Mouse (Mus musculus): ENCODE results near the gene Vwa8. TPM values are rescaled to one million over a fixed set of nuclear protein-coding genes. Genes with fewer than 3 reads are reported as not detected.
A peak's percentile ranks its signal among the peaks of the same experiment; 100 is the strongest.
"Not testable (repeated sequence)": the region's sequence is repeated elsewhere in the genome, so short reads cannot be mapped to it uniquely, and the experiment has no call there.

Gene Vwa8
- total and polyA plus RNA-seq, 3 experiments = 12.4 to 17.5 (median 15.9) TPM

DNA sequence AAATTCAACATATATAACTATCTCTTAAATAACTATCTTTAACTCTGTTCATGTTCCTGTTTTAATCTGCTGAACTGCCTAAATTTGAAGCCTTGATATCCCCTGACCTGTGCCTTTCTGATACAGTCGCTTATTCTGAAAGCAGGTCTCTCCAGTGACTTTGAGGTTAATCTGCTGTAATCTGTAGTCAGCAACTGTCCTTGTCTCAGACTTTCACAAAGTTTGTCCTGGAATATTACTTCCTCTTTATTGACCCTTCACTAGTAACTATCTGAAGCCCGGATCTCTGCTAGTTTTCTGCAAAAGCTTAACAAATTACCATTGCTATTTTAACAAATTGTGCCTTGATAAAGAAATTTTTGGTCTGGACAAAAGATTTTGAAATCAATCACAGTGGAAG, 147.5 kb downstream of the Vwa8 start:
- H3K4me2 ChIP-seq (ENCODE audit: insufficient read depth, low read depth, poor library complexity, severe bottlenecking) = no peak overlapping the region
- no peaks in the 10 kb centered on the region for H3K27me3 ChIP-seq (replicated peaks)
- H3K4me3 ChIP-seq (replicated peaks in 1 of 3; ENCODE audit: low read depth in 2 of 3, low read length in 2 of 3, poor library complexity in 1 of 3) = no peak overlapping the region
- H3K9me3 ChIP-seq (replicated peaks; ENCODE audit: low read length) = no peaks in the 10 kb centered on the region
- peaks cover 13 to 39% of the 10 kb centered on the region in 2 experiments for H3K36me3 ChIP-seq (replicated peaks in 1 of 2; ENCODE audit: control insufficient read depth in 1 of 2, insufficient read depth in 1 of 2, low read length in 1 of 2)
- TF ChIP-seq EP300 (IDR thresholded peaks at IDR 0.05; ENCODE audit: low read length) = no peak
- no peak for TF ChIP-seq UBTF (IDR thresholded peaks at IDR 0.05; ENCODE audit: low read depth, low read length)
- no peak for TF ChIP-seq MXI1 (IDR thresholded peaks at IDR 0.05; ENCODE audit: low read depth, low read length)
- no peak for TF ChIP-seq ZNF384 (IDR thresholded peaks at IDR 0.05; ENCODE audit: low read depth, low read length)
- TF ChIP-seq KAT2A (IDR thresholded peaks at IDR 0.05; ENCODE audit: insufficient replicate concordance, low read length) = no peak
- TF ChIP-seq IRF4 (IDR thresholded peaks at IDR 0.05; ENCODE audit: low read depth, low read length) = no peak
- TF ChIP-seq ZKSCAN1 (IDR thresholded peaks at IDR 0.05; ENCODE audit: borderline replicate concordance, low read depth, low read length) = no peak
- TF ChIP-seq NELFE (IDR thresholded peaks at IDR 0.05; ENCODE audit: low read depth, low read length) = no peak
- no peak for TF ChIP-seq MYC (IDR thresholded peaks at IDR 0.05; ENCODE audit: low read depth, low read length)
- TF ChIP-seq ETS1 (conservative IDR thresholded peaks at IDR 0.05; ENCODE audit: low read depth, low read length) = no peak
- TF ChIP-seq RCOR1 (conservative IDR thresholded peaks at IDR 0.05; ENCODE audit: low read depth, low read length) = no peak
- no peak for DNase-seq (ENCODE audit: extremely low read depth)
- no peak overlapping the region for H3K27ac ChIP-seq (ENCODE audit: insufficient read depth, low read depth)
- dilution Hi-C loops (cut with MboI; ENCODE audit: extremely low pct_ligation_motif_present, extremely low pct_unique_long_range_greater_than_20kb, low sequenced_read_pairs) = no loop called here
- no peaks in the 10 kb centered on the region for H3K4me1 ChIP-seq (ENCODE audit: control insufficient read depth in 1 of 2, insufficient read depth in 2 of 2)
- in situ Hi-C loops (cut with MboI; ENCODE audit: low pct_ligation_motif_present, low pct_unique_long_range_greater_than_20kb, low sequenced_read_pairs) = loop anchor here (10.0 kb wide), 1 partner anchor 322 kb away; no protein-coding TSS in a partner anchor
- H3K9ac ChIP-seq (ENCODE audit: insufficient read depth, low read depth) = no peak overlapping the region
- H3K79me2 ChIP-seq (replicated peaks; ENCODE audit: control insufficient read depth, extremely low read depth, insufficient read depth, poor library complexity, severe bottlenecking) = no peaks in the 10 kb centered on the region

DNA sequence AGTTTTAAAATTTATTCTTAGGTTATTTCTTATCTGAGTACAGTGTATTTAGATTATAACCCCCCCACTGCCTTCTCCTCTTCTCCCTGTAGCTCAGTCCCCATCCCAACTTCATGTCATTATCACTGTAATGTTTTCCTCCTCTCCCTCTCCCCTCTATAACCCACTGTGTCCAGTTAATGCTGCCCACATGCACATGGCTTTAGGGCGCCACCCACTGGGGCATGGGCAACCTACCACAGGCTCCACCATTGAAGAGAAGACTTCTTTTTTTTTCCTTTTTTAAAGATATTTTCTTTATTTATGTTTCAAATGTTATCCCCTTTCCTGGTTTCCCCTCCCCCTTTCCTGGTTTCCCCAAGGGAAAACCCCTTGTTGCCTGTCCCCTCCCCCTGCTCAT, 154.7 kb downstream of the Vwa8 start:
- Histone ChIP-seq H3K4me3 (replicated peaks in 1 of 3; ENCODE audit: low read depth in 2 of 3, low read length in 2 of 3, poor library complexity in 1 of 3) (no peak overlapping the region), H3K27ac (ENCODE audit: insufficient read depth, low read depth) (no peak overlapping the region), H3K9ac (ENCODE audit: insufficient read depth, low read depth) (no peak overlapping the region), H3K9me3 (replicated peaks; ENCODE audit: low read length) (no peaks in the 10 kb centered on the region), H3K4me1 (ENCODE audit: control insufficient read depth in 1 of 2, insufficient read depth in 2 of 2) (peaks cover 0 to 17% of the 10 kb centered on the region in 2 experiments; a peak in 2 of 4 replicates), H3K27me3 (replicated peaks) (no peaks in the 10 kb centered on the region), H3K79me2 (replicated peaks; ENCODE audit: control insufficient read depth, extremely low read depth, insufficient read depth, poor library complexity, severe bottlenecking) (no peaks in the 10 kb centered on the region), H3K4me2 (ENCODE audit: insufficient read depth, low read depth, poor library complexity, severe bottlenecking) (no peak overlapping the region), H3K36me3 (replicated peaks in 1 of 2; ENCODE audit: control insufficient read depth in 1 of 2, insufficient read depth in 1 of 2, low read length in 1 of 2) (peaks cover 0 to 15% of the 10 kb centered on the region in 2 experiments)
- no peak for DNase-seq (ENCODE audit: extremely low read depth)
- TF ChIP-seq SMC3 (IDR thresholded peaks at IDR 0.05; ENCODE audit: low read depth, low read length) (peak; percentile 67), RAD21 (IDR thresholded peaks at IDR 0.05; ENCODE audit: low read depth, low read length) (peak; percentile 61), USF1 (IDR thresholded peaks at IDR 0.05; ENCODE audit: low read depth, low read length) (no peak), CTCF (conservative IDR thresholded peaks at IDR 0.05 in 1 of 2, IDR thresholded peaks at IDR 0.05 in 1 of 2; ENCODE audit: low read depth in 2 of 2, low read length in 2 of 2) (peak in 1 of 2 experiments; percentile 64; a peak in 2 of 4 replicates), JUND (conservative IDR thresholded peaks at IDR 0.05; ENCODE audit: low read depth, low read length) (no peak)
- in situ Hi-C loops (cut with MboI; ENCODE audit: low pct_ligation_motif_present, low pct_unique_long_range_greater_than_20kb, low sequenced_read_pairs) = no loop called here
- dilution Hi-C loops (cut with MboI; ENCODE audit: extremely low pct_ligation_motif_present, extremely low pct_unique_long_range_greater_than_20kb, low sequenced_read_pairs) = no loop called here

DNA sequence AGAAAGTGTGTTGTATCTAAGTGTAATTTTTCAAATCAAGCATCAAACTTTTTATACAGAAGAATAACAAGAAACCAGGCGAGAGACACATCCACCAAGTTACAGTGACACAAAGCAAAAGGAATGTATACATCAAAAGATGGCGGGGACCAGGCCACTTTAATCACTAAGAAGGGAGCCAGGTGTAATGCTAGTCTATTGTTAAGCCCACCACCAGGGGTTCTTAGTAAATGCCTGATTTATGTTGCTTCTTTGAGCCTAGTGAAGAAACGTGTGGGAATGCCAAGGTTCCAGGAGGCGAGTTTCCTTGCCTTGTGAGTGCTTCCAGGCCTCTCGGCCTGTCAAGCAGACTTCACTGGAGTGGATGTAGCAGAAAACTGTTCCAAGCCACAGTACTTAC, 168.9 kb downstream of the Vwa8 start:
- DNase-seq (ENCODE audit: extremely low read depth); dilution Hi-C loops (cut with MboI; ENCODE audit: extremely low pct_ligation_motif_present, extremely low pct_unique_long_range_greater_than_20kb, low sequenced_read_pairs); H3K27ac ChIP-seq (ENCODE audit: insufficient read depth, low read depth): not testable (repeated sequence)

More for the DNA sequence above, 168.9 kb downstream of the Vwa8 start:
- H3K4me3 ChIP-seq (replicated peaks in 1 of 3; ENCODE audit: low read depth in 2 of 3, low read length in 2 of 3, poor library complexity in 1 of 3); H3K79me2 ChIP-seq (replicated peaks; ENCODE audit: control insufficient read depth, extremely low read depth, insufficient read depth, poor library complexity, severe bottlenecking); H3K27me3 ChIP-seq (replicated peaks); H3K4me1 ChIP-seq (ENCODE audit: control insufficient read depth in 1 of 2, insufficient read depth in 2 of 2); H3K9me3 ChIP-seq (replicated peaks; ENCODE audit: low read length); H3K4me2 ChIP-seq (ENCODE audit: insufficient read depth, low read depth, poor library complexity, severe bottlenecking); H3K9ac ChIP-seq (ENCODE audit: insufficient read depth, low read depth); in situ Hi-C loops (cut with MboI; ENCODE audit: low pct_ligation_motif_present, low pct_unique_long_range_greater_than_20kb, low sequenced_read_pairs): not testable (repeated sequence)
- peaks cover 0 to 26% of the 10 kb centered on the region in 2 experiments for H3K36me3 ChIP-seq (replicated peaks in 1 of 2; ENCODE audit: control insufficient read depth in 1 of 2, insufficient read depth in 1 of 2, low read length in 1 of 2)

Measured in CH12.LX (cell line).